Mouse (Mus musculus) embryonic facial prominence, embryonic 12.5 days (tissue): ENCODE results near the gene Card14. TPM values are rescaled to one million over a fixed set of nuclear protein-coding genes. Genes with fewer than 3 reads are reported as not detected.
"Not testable (repeated sequence)": the region's sequence is repeated elsewhere in the genome, so short reads cannot be mapped to it uniquely, and the experiment has no call there.

Experiments used
- ATAC-seq: fragments of 200-750 bp; cut with Nextera tagmentation; 2 replicates; pipeline ENCODE4 v1.8.0; 2017; ENCODE audit not compliant: insufficient number of reproducible peaks, insufficient read depth, low FRiP score, low TSS enrichment
- H3K27ac ChIP-seq: fragments of 300-500 bp; sonication (generic); 2 replicates; pipeline ENCODE4 v1.5.1; 2016; ENCODE audit warnings: mild to moderate bottlenecking
- H3K27me3 ChIP-seq: fragments of 300-500 bp; sonication (generic); 2 replicates; pipeline ENCODE4 v1.6.1; 2016; ENCODE audit warnings: mild to moderate bottlenecking, moderate library complexity
- H3K36me3 ChIP-seq: fragments of 300-500 bp; sonication (generic); 2 replicates; pipeline ENCODE4 v1.6.1; 2016; ENCODE audit warnings: mild to moderate bottlenecking
- H3K4me1 ChIP-seq: fragments of 300-500 bp; sonication (generic); 2 replicates; pipeline ENCODE4 v1.6.1; 2016
- H3K4me2 ChIP-seq: fragments of 300-500 bp; sonication (generic); replicated peaks from 2 replicates; pipeline ENCODE4 v1.6.1; 2016; ENCODE audit warnings: mild to moderate bottlenecking, moderate library complexity
- H3K4me3 ChIP-seq: fragments of 300-500 bp; sonication (generic); 2 replicates; pipeline ENCODE4 v1.5.1; 2016; ENCODE audit warnings: mild to moderate bottlenecking
- H3K9ac ChIP-seq: fragments of 300-500 bp; sonication (generic); 2 replicates; pipeline ENCODE4 v1.6.1; 2016; ENCODE audit warnings: mild to moderate bottlenecking, moderate library complexity
- H3K9me3 ChIP-seq: fragments of 300-500 bp; sonication (generic); 2 replicates; pipeline ENCODE4 v1.6.1; 2016; ENCODE audit warnings: mild to moderate bottlenecking, moderate library complexity
- WGBS: fragments of 180-500 bp; shearing (Covaris S2); methylation state at CpG from one replicate; pipeline ENCODE4 v1.1.7; 2016; 5-methylcytosine and 5-hydroxymethylcytosine counted together
- polyA plus RNA-seq: library from polyadenylated mRNA; unstranded; fragments of >200 nt; fragmentation: Nextera tagmentation; extraction: Ambion mirVana; gene quantifications from 2 replicates; pipeline ENCODE4 v1.2.1, GENCODE M21; 2016

The Card14 gene
- polyA plus RNA-seq, 1 experiment from 2014 or later, result 0.52 TPM

DNA sequence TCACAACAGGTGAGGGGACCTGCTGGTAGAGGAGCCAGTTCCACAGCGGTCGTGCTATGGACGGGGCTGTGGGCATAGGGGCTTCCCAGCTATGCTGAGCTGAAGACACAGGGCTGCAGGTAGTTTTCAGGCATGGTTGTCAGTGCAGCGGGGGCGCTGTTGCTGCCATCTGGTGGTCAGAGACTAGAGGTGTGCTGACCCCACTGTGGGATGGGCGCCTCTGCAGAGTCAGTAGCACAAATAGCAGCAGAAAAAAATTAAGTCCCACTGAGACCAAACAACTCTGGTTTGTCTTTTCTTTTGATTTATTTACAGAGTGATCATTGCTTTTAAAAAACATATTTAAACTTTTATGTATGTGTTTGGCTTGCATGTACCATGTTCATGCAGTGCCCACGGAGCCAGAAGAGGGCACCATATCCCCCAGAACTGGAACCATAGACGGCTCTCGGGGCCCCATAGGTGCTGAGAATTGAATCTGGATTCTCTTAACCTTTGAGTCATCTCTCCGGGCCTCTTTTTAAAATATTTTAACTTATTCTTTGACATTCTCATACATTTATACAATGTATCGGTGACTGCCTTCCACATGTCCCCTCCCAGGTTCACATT lies 56.1 kb downstream of the Card14 start:
- Histone ChIP-seq H3K9ac (no peak overlapping the region), H3K27ac (no peak overlapping the region), H3K4me1 (no peaks in the 10 kb centered on the region)

DNA sequence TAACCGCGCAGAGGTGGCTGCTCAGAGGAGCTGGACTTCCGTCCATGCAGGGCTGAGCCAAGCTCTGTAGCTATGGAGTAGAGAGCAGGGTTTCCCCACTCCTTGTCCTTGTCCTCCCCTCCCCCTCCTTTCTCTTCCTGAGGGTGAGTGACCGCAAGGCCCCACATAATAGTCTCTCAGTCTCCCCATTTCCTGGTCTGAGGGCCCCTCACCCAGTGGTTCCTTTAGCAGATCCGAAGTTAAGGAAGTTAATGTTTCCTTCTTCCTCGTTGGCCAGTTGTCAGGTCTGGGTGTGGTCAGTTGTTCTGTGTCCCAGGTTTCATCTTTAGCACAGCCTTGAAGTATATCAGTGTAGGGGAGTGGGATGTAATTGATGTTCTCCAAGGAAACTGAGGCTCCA lies 67.9 kb downstream of the Card14 start:
- Histone ChIP-seq H3K9ac (no peak overlapping the region), H3K27ac (no peak overlapping the region), H3K9me3 (no peaks in the 10 kb centered on the region), H3K36me3 (peaks cover 22% of the 10 kb centered on the region), H3K4me1 (no peaks in the 10 kb centered on the region), H3K4me2 (no peak overlapping the region), H3K27me3 (no peaks in the 10 kb centered on the region), H3K4me3 (no peak overlapping the region)
- ATAC-seq, result no peak
- WGBS, result 72% methylated on average over 6 of the region's 6 CpGs

More for the DNA sequence above, 56.1 kb downstream of the Card14 start:
- Histone ChIP-seq H3K4me2 (no peak overlapping the region; the same call in 1 of the 2 replicates), H3K9me3 (no peaks in the 10 kb centered on the region), H3K27me3 (no peaks in the 10 kb centered on the region), H3K36me3 (peaks cover 16% of the 10 kb centered on the region), H3K4me3 (no peak overlapping the region)
- 32% methylated on average over 11 of the region's 11 CpGs for WGBS
- ATAC-seq, result peak; percentile 85; the same call in 1 of the 2 replicates

DNA sequence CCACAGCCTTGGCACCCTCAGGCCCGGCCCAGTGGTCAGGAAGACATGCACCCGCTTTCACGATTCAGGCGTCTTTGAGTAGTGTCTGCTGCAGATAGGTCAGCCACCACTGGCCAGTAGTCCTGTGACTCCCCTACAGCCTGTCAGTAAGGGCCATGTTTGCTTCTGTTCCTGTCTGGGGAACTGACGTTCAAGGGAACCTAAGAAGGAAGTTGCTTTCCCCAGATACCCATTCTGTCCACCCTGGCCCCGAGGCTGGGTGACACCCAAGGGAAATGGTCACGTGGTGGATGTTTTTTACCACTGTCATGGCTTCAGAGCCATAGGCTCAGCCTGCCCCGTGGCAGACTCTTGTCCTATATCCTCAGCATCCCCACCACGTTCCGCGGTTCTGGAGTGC lies 69.8 kb downstream of the Card14 start:
- Histone ChIP-seq H3K27ac (no peak overlapping the region), H3K36me3 (peaks cover 22% of the 10 kb centered on the region), H3K4me2 (no peak overlapping the region), H3K4me1 (no peaks in the 10 kb centered on the region), H3K4me3 (no peak overlapping the region), H3K27me3 (no peaks in the 10 kb centered on the region), H3K9ac (no peak overlapping the region), H3K9me3 (no peaks in the 10 kb centered on the region)
- WGBS, result 91% methylated on average over 11 of the region's 11 CpGs
- no peak for ATAC-seq

DNA sequence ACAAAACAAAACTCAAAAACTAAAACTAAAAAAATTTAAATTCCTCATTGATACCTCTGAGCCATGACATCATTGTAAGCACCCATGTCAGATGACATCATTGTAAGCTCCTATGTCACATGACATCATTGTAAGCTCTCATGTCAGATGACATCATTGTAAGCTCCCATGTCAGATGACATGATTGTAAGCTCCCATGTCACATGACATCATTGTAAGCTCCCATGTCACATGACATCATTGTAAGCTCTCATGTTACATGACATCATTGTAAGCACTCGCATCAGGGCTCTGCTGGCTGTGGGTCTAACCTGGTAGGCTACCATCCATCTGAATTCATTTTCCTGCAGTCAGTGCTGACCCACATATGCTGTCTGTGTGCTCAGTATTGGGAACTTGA lies 71.0 kb downstream of the Card14 start:
- no peak for ATAC-seq
- 94% methylated on average over 1 of the region's 1 CpGs for WGBS
- Histone ChIP-seq H3K27me3 (no peaks in the 10 kb centered on the region), H3K4me3 (no peak overlapping the region), H3K27ac (no peak overlapping the region), H3K4me1 (no peaks in the 10 kb centered on the region), H3K4me2 (no peak overlapping the region), H3K36me3 (peaks cover 22% of the 10 kb centered on the region), H3K9me3 (no peaks in the 10 kb centered on the region), H3K9ac (no peak overlapping the region)

DNA sequence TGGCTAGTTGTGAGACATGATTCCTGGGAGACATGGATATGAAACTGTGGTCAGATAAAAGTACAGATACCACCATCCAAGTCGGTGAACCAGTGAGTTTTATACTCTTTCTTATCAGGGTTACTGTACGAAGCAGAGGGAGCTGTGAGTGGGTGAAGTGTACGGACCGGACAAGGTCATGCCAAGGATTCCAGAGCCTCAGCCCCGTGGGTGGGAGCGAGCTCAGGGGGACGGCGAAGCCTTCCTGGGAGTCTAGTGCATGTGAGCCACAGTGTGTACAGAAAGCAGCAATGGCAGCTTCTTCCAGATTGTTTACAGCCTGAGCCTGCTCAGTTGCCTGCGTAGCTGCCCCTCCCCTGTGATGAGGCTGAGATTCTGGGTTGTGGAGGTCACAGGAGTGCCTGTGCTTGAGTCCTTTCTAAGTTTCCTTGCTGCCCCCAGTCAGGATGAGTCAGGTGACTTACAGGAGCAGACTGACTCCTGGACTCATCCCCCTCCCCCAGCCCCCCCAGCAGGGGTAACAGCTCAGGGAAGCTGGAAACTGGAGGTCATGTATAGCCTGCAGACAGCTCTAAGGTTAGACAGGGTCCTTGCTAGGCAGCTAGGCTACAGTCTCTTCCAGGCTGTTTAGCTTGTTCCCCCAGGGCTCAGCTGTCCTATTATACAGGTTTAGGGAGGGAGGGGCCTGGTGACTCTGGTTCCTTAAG lies 74.2 kb downstream of the Card14 start:
- Histone ChIP-seq H3K27ac (no peak overlapping the region), H3K9me3 (no peaks in the 10 kb centered on the region), H3K4me2 (no peak overlapping the region), H3K27me3 (no peaks in the 10 kb centered on the region), H3K9ac (no peak overlapping the region), H3K4me1 (no peaks in the 10 kb centered on the region), H3K36me3 (peaks cover 22% of the 10 kb centered on the region), H3K4me3 (no peak overlapping the region)
- 87% methylated on average over 9 of the region's 9 CpGs for WGBS
- no peak for ATAC-seq

DNA sequence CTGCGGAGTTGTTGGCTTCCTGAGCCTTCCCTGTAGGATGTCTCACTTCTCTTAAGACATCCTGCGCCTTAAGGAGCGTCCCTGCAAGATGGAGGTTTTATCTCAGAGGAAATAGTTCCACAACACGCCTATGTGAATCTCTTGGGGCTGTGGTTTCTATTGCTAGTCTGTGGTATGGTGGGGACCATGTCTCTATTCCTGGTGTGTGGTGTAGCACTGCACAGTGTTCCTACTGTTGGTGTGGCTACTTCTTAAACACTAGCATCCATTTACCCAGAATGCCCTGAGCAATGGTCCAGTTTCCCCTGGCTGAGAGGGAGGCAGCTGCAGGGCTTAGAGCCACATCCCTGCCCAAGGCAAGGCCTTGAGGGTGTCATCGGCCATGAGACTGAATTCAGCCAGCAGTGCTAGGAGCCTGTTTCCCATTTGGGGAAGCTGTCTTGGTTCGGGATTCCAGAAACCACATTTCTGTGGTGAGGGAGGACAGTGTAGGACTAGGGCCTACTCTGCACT lies 74.8 kb downstream of the Card14 start:
- no peak for ATAC-seq
- no peaks in the 10 kb centered on the region for H3K9me3 ChIP-seq

DNA sequence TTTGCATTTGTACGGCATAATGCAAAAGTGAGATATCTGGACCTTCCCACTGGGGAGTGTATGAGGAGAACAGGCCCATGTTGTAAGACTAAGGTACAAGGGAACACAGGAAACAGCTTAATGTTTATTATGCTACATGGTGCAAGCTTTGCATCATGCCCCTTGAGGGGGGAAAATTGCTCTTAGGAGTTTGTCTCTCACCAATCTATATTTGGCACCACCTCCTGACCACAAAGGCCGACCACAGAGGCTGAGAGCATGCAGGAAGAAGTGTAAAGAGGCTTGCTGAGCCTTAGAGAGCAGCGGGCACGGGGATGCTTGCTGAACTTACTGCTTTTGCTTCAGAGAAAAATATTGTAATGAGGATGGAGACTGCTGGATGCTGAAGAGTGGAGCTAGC lies 77.3 kb downstream of the Card14 start:
- no peak for ATAC-seq
- H3K4me2 ChIP-seq, result no peak overlapping the region
- 72% methylated on average over 4 of the region's 4 CpGs for WGBS

More for the DNA sequence above, 74.8 kb downstream of the Card14 start:
- Histone ChIP-seq H3K4me2 (no peak overlapping the region), H3K9ac (no peak overlapping the region), H3K4me3 (no peak overlapping the region), H3K27me3 (no peaks in the 10 kb centered on the region), H3K36me3 (peaks cover 21% of the 10 kb centered on the region), H3K27ac (no peak overlapping the region), H3K4me1 (no peaks in the 10 kb centered on the region)
- whole genome bisulfite sequencing, result 65% methylated on average over 6 of the region's 6 CpGs

DNA sequence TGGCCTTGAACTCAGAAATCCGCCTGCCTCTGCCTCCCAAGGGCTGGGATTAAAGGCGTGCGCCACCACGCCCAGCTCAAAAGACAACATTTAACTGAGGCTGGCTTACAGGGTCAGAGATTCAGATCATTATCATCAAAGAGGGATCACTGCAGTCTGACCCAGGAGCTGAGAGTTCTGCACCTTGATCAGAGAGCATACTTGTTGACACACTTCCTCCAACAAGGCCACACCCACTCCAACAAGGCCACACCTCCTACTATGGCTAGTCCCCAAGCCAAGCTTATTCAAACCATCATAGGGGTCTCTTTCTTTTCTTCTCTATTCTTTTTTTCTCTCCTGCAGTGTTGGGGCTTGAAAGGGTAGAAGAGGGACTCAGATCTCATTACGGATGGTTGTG lies 78.7 kb downstream of the Card14 start:
- ATAC-seq, result no peak
- Histone ChIP-seq H3K27me3 (peaks cover 37% of the 10 kb centered on the region), H3K4me1 (peaks cover 6% of the 10 kb centered on the region; the same call in 1 of the 2 replicates), H3K36me3 (no peaks in the 10 kb centered on the region), H3K27ac (no peak overlapping the region), H3K9ac (no peak overlapping the region), H3K4me3 (no peak overlapping the region), H3K4me2 (no peak overlapping the region), H3K9me3 (no peaks in the 10 kb centered on the region)
- WGBS, result 93% methylated on average over 5 of the region's 5 CpGs

More for the DNA sequence above, 77.3 kb downstream of the Card14 start:
- H3K4me1 ChIP-seq, result no peaks in the 10 kb centered on the region
- no peaks in the 10 kb centered on the region for H3K9me3 ChIP-seq
- no peak overlapping the region for H3K27ac ChIP-seq
- H3K27me3 ChIP-seq, result peaks cover 23% of the 10 kb centered on the region
- H3K9ac ChIP-seq, result no peak overlapping the region
- H3K4me3 ChIP-seq, result no peak overlapping the region
- H3K36me3 ChIP-seq, result peaks cover 5% of the 10 kb centered on the region; the same call in 1 of the 2 replicates

DNA sequence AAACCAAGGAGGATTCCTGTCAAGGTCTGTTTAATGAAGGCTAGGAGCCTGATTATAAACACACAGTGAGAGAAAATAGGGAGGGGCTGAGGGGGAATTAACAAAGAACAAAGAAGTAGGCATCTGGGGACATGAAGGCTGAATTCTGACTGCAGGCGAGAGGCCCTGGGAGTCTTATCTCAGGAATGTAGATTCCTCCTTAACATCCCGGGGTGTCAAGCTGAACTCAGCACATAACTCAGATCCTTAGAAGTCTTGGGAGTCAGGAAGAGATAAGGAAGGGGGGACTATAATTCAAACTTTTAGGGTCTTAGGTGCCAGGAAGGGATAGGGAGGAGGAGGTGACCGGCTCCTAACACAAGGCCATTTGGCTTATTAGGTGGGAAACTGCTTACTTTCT lies 79.7 kb downstream of the Card14 start:
- not testable (repeated sequence) for H3K4me3 ChIP-seq, H3K27ac ChIP-seq, H3K9me3 ChIP-seq, ATAC-seq, H3K4me1 ChIP-seq, H3K36me3 ChIP-seq, H3K4me2 ChIP-seq, H3K9ac ChIP-seq
- H3K27me3 ChIP-seq, result peaks cover 46% of the 10 kb centered on the region
- 23% methylated on average over 3 of the region's 3 CpGs for WGBS

DNA sequence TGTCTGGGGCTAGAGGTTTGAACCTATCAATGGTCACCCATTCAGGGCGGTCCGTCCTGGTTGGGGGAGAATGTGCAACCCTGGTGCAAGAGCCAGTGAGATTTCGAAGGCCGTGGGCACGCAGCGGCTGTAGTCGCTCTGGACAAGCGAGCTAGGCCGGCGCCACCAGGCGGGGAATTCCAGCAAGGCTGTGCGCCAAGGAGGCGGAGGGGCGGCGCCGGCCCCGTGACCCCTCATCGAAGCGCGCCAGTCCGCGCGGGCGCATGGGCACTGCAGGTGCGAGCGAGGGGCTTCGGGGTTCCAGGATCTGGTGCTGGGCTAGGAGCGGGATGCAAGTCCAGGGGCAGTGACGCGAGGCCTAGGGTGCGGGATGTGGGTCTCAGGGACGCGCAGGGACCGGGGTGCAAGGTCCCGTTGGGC lies 82.3 kb downstream of the Card14 start:
- Histone ChIP-seq H3K9ac (peak overlapping the region; percentile 47), H3K9me3 (no peaks in the 10 kb centered on the region), H3K4me1 (peaks cover 9% of the 10 kb centered on the region; the same call in 1 of the 2 replicates), H3K4me2 (peak overlapping the region; percentile 93), H3K4me3 (peak overlapping the region; percentile 67), H3K27me3 (peaks cover 68% of the 10 kb centered on the region), H3K36me3 (no peaks in the 10 kb centered on the region), H3K27ac (no peak overlapping the region)
- WGBS, result 1% methylated on average over 35 of the region's 35 CpGs
- ATAC-seq, result no peak

DNA sequence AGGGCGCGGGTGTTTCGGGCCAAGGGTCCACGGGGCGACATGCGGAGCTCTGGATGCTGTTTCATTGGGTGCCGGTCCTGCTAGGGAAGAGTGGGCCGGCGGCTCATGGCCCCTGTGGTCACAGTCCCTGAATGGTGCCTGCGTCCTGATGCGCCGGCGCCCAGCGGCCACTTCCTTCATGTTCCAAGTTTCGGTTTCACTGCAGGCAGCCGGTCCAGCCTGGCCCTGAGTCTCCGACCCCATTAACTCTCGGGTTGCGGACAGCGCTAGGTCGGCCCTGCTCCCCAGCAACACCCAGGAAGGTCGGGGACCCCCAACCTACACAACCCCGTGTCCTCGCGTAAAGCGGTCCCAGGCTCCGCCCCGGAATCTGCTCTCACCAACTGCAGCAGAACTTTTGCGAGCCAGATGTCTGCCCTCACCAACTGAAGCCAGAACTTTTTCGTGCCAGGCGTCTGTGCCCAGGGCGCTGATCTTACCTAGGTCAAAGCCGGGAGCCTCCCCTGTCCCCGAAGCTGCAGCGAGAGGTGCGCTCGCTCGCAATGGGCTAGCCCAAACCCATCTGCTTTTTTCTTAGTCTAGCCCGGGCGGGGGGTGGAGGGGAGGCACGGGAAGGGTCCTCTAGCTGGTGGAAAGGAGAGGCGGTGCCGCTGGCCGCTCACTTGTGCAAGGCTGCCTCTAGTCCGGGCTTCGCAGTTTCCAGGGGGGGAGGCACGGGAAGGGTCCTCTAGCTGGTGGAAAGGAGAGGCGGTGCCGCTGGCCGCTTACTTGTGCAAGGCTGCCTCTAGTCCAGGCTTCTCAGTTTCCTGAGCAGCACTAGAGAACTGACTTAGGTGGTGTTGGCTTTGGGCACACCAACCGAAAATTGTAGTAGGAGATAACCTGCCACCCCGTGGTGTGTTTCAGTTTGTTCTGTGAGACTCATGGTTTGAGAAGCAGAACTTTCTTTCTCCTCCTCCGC lies 83.0 kb downstream of the Card14 start:
- Histone ChIP-seq H3K4me2 (peak overlapping the region; percentile 93), H3K4me1 (peaks cover 9% of the 10 kb centered on the region; the same call in 1 of the 2 replicates), H3K27me3 (peaks cover 75% of the 10 kb centered on the region), H3K9me3 (no peaks in the 10 kb centered on the region), H3K4me3 (peak overlapping the region; percentile 67), H3K27ac (no peak overlapping the region), H3K9ac (peak overlapping the region; percentile 47), H3K36me3 (no peaks in the 10 kb centered on the region)
- 2% methylated on average over 53 of the region's 53 CpGs for WGBS
- ATAC-seq, result no peak
